Mouse (Mus musculus) C2C12 (cell line): Measurements from ENCODE around the gene 2200002J24Rik.

Experiments
- CEBPB ChIP-seq: IDR thresholded peaks from one replicate; pipeline ENCODE4 v1.6.1; 2011; ENCODE audit warnings: low read depth, mild to moderate bottlenecking, control low read depth, moderate library complexity
- CTCF ChIP-seq: IDR thresholded peaks from one replicate; pipeline ENCODE4 v1.5.1; 2011; ENCODE audit not compliant: control insufficient read depth, insufficient read depth, insufficient read length
- FOSL1 ChIP-seq: IDR thresholded peaks from one replicate; pipeline ENCODE4 v1.8.0; 2011; ENCODE audit warnings: mild to moderate bottlenecking, low read length; ENCODE audit not compliant: poor library complexity, insufficient read depth, severe bottlenecking

GRCm38 (mm10) chr7:30688325-30688724, 10.4 kb upstream of the 2200002J24Rik start:
- no peak for TF ChIP-seq CEBPB
- no peak for TF ChIP-seq FOSL1
- no peak for TF ChIP-seq CTCF
